Mouse (Mus musculus): Measurements from ENCODE around the gene Pigt. TPM values are rescaled to one million over a fixed set of nuclear protein-coding genes. Genes with fewer than 3 reads are reported as not detected.

Gene Pigt
- 16.7 and 21.2 TPM in 2 replicates for polyA plus RNA-seq (2012; rRNA removed)

GRCm38 (mm10) chr2:164496847-164497690, at the start of gene Pigt:
Gene Pigt (plus strand): TSS chr2:164497520.

GRCm38 (mm10) chr2:164456864-164457300, 40.4 kb upstream of the Pigt start, which contains the start of gene Sys1:
Gene Sys1 (plus strand): TSS chr2:164456964.

GRCm38 (mm10) chr2:164460745-164461551, 36.4 kb upstream of the Pigt start, which contains the start of gene Gm20458:
Gene Gm20458 (plus strand): TSS chr2:164460967.

GRCm38 (mm10) chr2:164473624-164474023, 23.7 kb upstream of the Pigt start, which contains the start of gene Trp53tg5:
Gene Trp53tg5 (minus strand): TSS chr2:164473724.

GRCm38 (mm10) chr2:164485681-164486257, 11.6 kb upstream of the Pigt start, which contains the start of gene Dbndd2:
Gene Dbndd2 (plus strand): TSS chr2:164486106.

Other genes starting within 250 kb of the Pigt start
- not detected in 2 replicates for gene Svs3b, start 240.9 kb upstream of the Pigt start, polyA plus RNA-seq (2012; rRNA removed)
- gene Svs4, start 219.1 kb upstream of the Pigt start, polyA plus RNA-seq (2012; rRNA removed): not detected in 2 replicates
- not detected in 2 replicates for gene Svs3a, start 208.3 kb upstream of the Pigt start, polyA plus RNA-seq (2012; rRNA removed)
- gene Svs6, start 180.8 kb upstream of the Pigt start, polyA plus RNA-seq (2012; rRNA removed): not detected in 2 replicates
- gene Svs5, start 164.8 kb upstream of the Pigt start, polyA plus RNA-seq (2012; rRNA removed): not detected in 2 replicates
- 8.6 and 9.0 TPM in 2 replicates for gene Slpi, start 108.4 kb upstream of the Pigt start, polyA plus RNA-seq (2012; rRNA removed)
- 0.07 TPM in 1 of 2 replicates, not detected in the other for gene Rbpjl, start 94.4 kb upstream of the Pigt start, polyA plus RNA-seq (2012; rRNA removed)
- gene Matn4, start 92.4 kb upstream of the Pigt start, polyA plus RNA-seq (2012; rRNA removed): 0.06 and 0.24 TPM in 2 replicates
- 10.9 and 13.1 TPM in 2 replicates for gene Sdc4, start 53.6 kb upstream of the Pigt start, polyA plus RNA-seq (2012; rRNA removed)
- gene Sys1, start 40.6 kb upstream of the Pigt start, polyA plus RNA-seq (2012; rRNA removed): 13.3 and 16.2 TPM in 2 replicates
- 0.15 and 0.50 TPM in 2 replicates for gene Gm20458, start 36.6 kb upstream of the Pigt start, polyA plus RNA-seq (2012; rRNA removed)
- gene Trp53tg5, start 23.8 kb upstream of the Pigt start, polyA plus RNA-seq (2012; rRNA removed): not detected in 2 replicates
- gene Dbndd2, start 11.4 kb upstream of the Pigt start, polyA plus RNA-seq (2012; rRNA removed): 5.0 and 5.1 TPM in 2 replicates
- gene Wfdc2, start 64.9 kb downstream of the Pigt start, polyA plus RNA-seq (2012; rRNA removed): 0.70 and 1.2 TPM in 2 replicates
- gene Spint3, start 75.9 kb downstream of the Pigt start, polyA plus RNA-seq (2012; rRNA removed): not detected in 2 replicates
- gene Wfdc6a, start 87.9 kb downstream of the Pigt start, polyA plus RNA-seq (2012; rRNA removed): 0.07 TPM in 1 of 2 replicates, not detected in the other
- gene Eppin, start 96.1 kb downstream of the Pigt start, polyA plus RNA-seq (2012; rRNA removed): not detected in 2 replicates
- gene Wfdc6b, start 116.0 kb downstream of the Pigt start, polyA plus RNA-seq (2012; rRNA removed): not detected in 2 replicates
- gene Wfdc8, start 116.1 kb downstream of the Pigt start, polyA plus RNA-seq (2012; rRNA removed): not detected in 2 replicates
- gene Wfdc16, start 141.3 kb downstream of the Pigt start, polyA plus RNA-seq (2012; rRNA removed): not detected in 2 replicates
- gene Wfdc10, start 158.5 kb downstream of the Pigt start, polyA plus RNA-seq (2012; rRNA removed): not detected in 2 replicates
- not detected in 2 replicates for gene Wfdc9, start 159.1 kb downstream of the Pigt start, polyA plus RNA-seq (2012; rRNA removed)
- not detected in 2 replicates for gene Wfdc11, start 176.6 kb downstream of the Pigt start, polyA plus RNA-seq (2012; rRNA removed)
- gene Wfdc13, start 187.6 kb downstream of the Pigt start, polyA plus RNA-seq (2012; rRNA removed): not detected in 2 replicates
- not detected in 2 replicates for gene Spint4, start 201.0 kb downstream of the Pigt start, polyA plus RNA-seq (2012; rRNA removed)
- not detected in 2 replicates for gene Spint5, start 217.8 kb downstream of the Pigt start, polyA plus RNA-seq (2012; rRNA removed)
- 1.6 and 1.7 TPM in 2 replicates for gene Wfdc3, start 248.4 kb downstream of the Pigt start, polyA plus RNA-seq (2012; rRNA removed)
- 26.6 and 27.2 TPM in 2 replicates for gene Dnttip1, start 248.5 kb downstream of the Pigt start, polyA plus RNA-seq (2012; rRNA removed)